Mouse (Mus musculus) CD4-positive naive resting alpha-beta T cell, adult 57 days (primary cell): ENCODE data around the gene Lpin1. TPM values are rescaled to one million over a fixed set of nuclear protein-coding genes. Genes with fewer than 3 reads are reported as not detected.

Experiments
- total RNA-seq: library from RNA; stranded (reverse); gene quantifications from one replicate; pipeline ENCODE4 v1.2.4, GENCODE M21; 2023

The Lpin1 gene
- total RNA-seq: 54.2 TPM

DNA sequence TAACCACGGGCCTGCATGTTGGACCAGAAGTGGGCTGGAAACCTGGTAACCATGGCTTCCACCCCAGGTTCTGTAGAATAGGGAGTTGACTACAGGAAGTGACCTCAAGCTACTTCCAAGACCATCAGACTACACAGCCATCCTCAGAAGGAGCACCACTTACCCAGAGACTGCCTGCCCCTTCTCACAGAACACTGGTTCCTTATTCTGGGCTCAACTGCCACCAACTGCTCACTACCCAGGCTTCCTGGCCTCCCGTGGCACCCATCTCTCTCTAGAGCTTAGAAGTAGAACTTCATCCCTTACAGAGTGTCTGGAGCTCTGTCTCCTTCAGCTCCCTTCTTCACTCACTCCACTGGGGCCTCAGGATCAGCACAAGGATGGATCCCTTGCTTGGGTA, at the start of gene Lpin1:
Lpin1 (minus strand) TSS at position 31 of the 400 bp plus-strand sequence.

DNA sequence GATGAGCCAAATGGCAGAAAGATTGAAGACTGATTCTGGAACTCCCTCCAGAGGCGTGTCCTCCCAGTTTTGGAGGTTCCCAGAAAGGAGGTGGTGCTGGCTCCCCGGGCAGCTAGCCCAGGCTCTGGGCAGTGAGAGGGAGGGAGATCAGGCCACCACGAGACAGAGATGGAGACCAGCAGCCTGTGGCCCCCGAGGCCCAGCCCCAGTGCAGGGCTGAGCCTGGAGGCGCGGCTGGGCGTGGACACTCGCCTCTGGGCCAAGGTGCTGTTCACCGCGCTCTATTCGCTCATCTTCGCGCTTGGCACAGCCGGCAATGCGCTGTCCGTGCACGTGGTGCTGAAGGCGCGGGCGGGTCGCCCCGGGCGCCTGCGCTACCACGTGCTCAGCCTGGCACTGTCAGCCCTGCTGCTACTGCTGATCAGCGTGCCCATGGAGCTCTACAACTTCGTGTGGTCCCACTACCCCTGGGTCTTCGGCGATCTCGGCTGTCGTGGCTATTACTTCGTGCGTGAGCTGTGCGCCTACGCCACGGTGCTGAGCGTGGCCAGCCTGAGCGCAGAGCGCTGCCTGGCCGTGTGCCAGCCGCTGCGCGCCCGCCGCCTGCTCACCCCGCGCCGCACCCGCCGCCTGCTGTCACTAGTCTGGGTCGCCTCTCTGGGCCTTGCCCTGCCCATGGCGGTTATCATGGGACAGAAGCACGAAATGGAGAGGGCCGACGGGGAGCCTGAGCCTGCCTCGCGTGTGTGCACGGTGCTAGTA, 42.7 kb upstream of the Lpin1 start, which contains the start of gene Ntsr2:
Ntsr2 (plus strand) TSS at position 51 of the 762 bp plus-strand sequence.

Other genes starting within 250 kb of the Lpin1 start
- not detected for gene Ntsr2, start 42.4 kb upstream of the Lpin1 start, total RNA-seq
- 5.3 TPM for gene Greb1, start 189.9 kb upstream of the Lpin1 start, total RNA-seq
- gene E2f6, start 200.0 kb upstream of the Lpin1 start, total RNA-seq: 12.5 TPM